Mouse (Mus musculus) lung, embryonic 14.5 days (tissue): ENCODE measurements around the gene Pms2. TPM values are rescaled to one million over a fixed set of nuclear protein-coding genes. Genes with fewer than 3 reads are reported as not detected.

Experiments used
- ATAC-seq: fragments of 200-750 bp; cut with Nextera tagmentation; 2 replicates; pipeline ENCODE4 v1.8.0; 2017; ENCODE audit warnings: mild to moderate bottlenecking, moderate TSS enrichment, moderate library complexity; ENCODE audit not compliant: insufficient read depth
- DNase-seq: peaks from one replicate; pipeline ENCODE4 v3.0.0-alpha.2; 2015
- H3K27ac ChIP-seq: fragments of 300-500 bp; sonication (generic); 2 replicates; pipeline ENCODE4 v1.5.1; 2014; ENCODE audit warnings: low read depth, mild to moderate bottlenecking, moderate library complexity
- H3K27me3 ChIP-seq: fragments of 300-500 bp; sonication (generic); 2 replicates; pipeline ENCODE4 v1.6.1; 2014; ENCODE audit warnings: low read length, control low read depth; ENCODE audit not compliant: insufficient read depth
- H3K36me3 ChIP-seq: fragments of 300-500 bp; sonication (generic); 2 replicates; pipeline ENCODE4 v1.6.1; 2014; ENCODE audit warnings: control low read depth; ENCODE audit not compliant: insufficient read depth
- H3K4me1 ChIP-seq: fragments of 300-500 bp; sonication (generic); 2 replicates; pipeline ENCODE4 v1.6.1; 2014; ENCODE audit warnings: antibody characterized with exemption, control low read depth; ENCODE audit not compliant: insufficient read depth
- H3K4me2 ChIP-seq: fragments of 300-500 bp; sonication (generic); 2 replicates; pipeline ENCODE4 v1.6.1; 2014; ENCODE audit warnings: mild to moderate bottlenecking
- H3K4me3 ChIP-seq: fragments of 300-500 bp; sonication (generic); 2 replicates; pipeline ENCODE4 v1.5.1; 2014; ENCODE audit warnings: low read depth, low read length
- H3K9ac ChIP-seq: fragments of 300-500 bp; sonication (generic); 2 replicates; pipeline ENCODE4 v1.6.1; 2014
- H3K9me3 ChIP-seq: fragments of 300-500 bp; sonication (generic); 2 replicates; pipeline ENCODE4 v1.6.1; 2016; ENCODE audit warnings: low read depth, low read length, control low read depth
- CTCF ChIP-seq: IDR thresholded peaks from 2 replicates; pipeline ENCODE4 v1.5.1; 2016; ENCODE audit warnings: antibody characterized with exemption, low read depth
- WGBS: fragments of 180-500 bp; shearing (Covaris S2); extraction: QIAGEN DNeasy Blood & Tissue Kit; methylation state at CpG from one replicate; pipeline ENCODE4 v1.1.7; 2014; 5-methylcytosine and 5-hydroxymethylcytosine counted together
- polyA plus RNA-seq: library from polyadenylated mRNA; unstranded; fragments of >200 nt; fragmentation: Nextera tagmentation; extraction: Ambion mirVana; gene quantifications from 2 replicates; pipeline ENCODE4 v1.2.1, GENCODE M21; 2014

The Pms2 gene
- polyA plus RNA-seq, 1 experiment from 2014 or later, result 33.1 TPM

- TF ChIP-seq CTCF, result no peak
- no peak within 1 kb of the TSS for H3K4me3 ChIP-seq
- no peak within 1 kb of the TSS for H3K9ac ChIP-seq
- no peaks in the 10 kb centered on the region for H3K4me1 ChIP-seq
- ATAC-seq (no peak), DNase-seq (no peak)
- peaks cover 71% of the 10 kb centered on the region for H3K36me3 ChIP-seq
- H3K27me3 ChIP-seq, result no peaks in the 10 kb centered on the region
- no peak within 1 kb of the TSS for H3K27ac ChIP-seq
- WGBS, result 85% methylated on average over 14 of the region's 14 CpGs
- no peaks in the 10 kb centered on the region for H3K9me3 ChIP-seq
- no peak within 1 kb of the TSS for H3K4me2 ChIP-seq
Measured at GRCm38 (mm10) chr5:143897635-143898330, 12.0 kb upstream of the Pms2 start, which contains the start of gene Ankrd61. Gene Ankrd61, minus strand, starts transcription at chr5:143897685.

- Histone ChIP-seq H3K4me3 (no peak overlapping the region), H3K4me2 (no peak overlapping the region), H3K36me3 (peaks cover 95% of the 10 kb centered on the region), H3K9ac (no peak overlapping the region), H3K27ac (no peak overlapping the region), H3K4me1 (no peaks in the 10 kb centered on the region), H3K9me3 (no peaks in the 10 kb centered on the region), H3K27me3 (no peaks in the 10 kb centered on the region)
- no peak for TF ChIP-seq CTCF
- DNase-seq (no peak), ATAC-seq (no peak)
- 76% methylated on average over 3 of the region's 3 CpGs for WGBS
Measured at GRCm38 (mm10) chr5:143902111-143902510, 7.7 kb upstream of the Pms2 start.

GRCm38 (mm10) chr5:143903813-143904212 lies 6.0 kb upstream of the Pms2 start:
- no peak for TF ChIP-seq CTCF

GRCm38 (mm10) chr5:143906429-143906828 lies 3.3 kb upstream of the Pms2 start:
- H3K27me3 ChIP-seq, result no peaks in the 10 kb centered on the region
- H3K4me3 ChIP-seq, result no peak overlapping the region
- no peak overlapping the region for H3K4me2 ChIP-seq
- DNase-seq (no peak), ATAC-seq (no peak)
- H3K9me3 ChIP-seq, result no peaks in the 10 kb centered on the region
- H3K9ac ChIP-seq, result no peak overlapping the region
- no peak for TF ChIP-seq CTCF
- H3K27ac ChIP-seq, result no peak overlapping the region
- WGBS, result 83% methylated on average over 8 of the region's 8 CpGs
- H3K36me3 ChIP-seq, result peaks cover 56% of the 10 kb centered on the region
- 0 out of 2 replicates have a peak, but pooled peaks cover 7% of the 10 kb centered on the region for H3K4me1 ChIP-seq

More at GRCm38 (mm10) chr5:143903813-143904212, 6.0 kb upstream of the Pms2 start:
- no peak overlapping the region for H3K4me3 ChIP-seq
- H3K9ac ChIP-seq, result no peak overlapping the region
- H3K36me3 ChIP-seq, result peaks cover 83% of the 10 kb centered on the region
- no peaks in the 10 kb centered on the region for H3K27me3 ChIP-seq
- H3K27ac ChIP-seq, result no peak overlapping the region
- H3K4me2 ChIP-seq, result no peak overlapping the region
- H3K4me1 ChIP-seq, result 0 out of 2 replicates have a peak, but pooled peaks cover 3% of the 10 kb centered on the region
- ATAC-seq (no peak), DNase-seq (no peak)
- H3K9me3 ChIP-seq, result no peaks in the 10 kb centered on the region
- WGBS, result 83% methylated on average over 4 of the region's 4 CpGs

GRCm38 (mm10) chr5:143908926-143909325 lies 838 bp upstream of the Pms2 start:
- peak; percentile 20 for DNase-seq
- H3K4me2 ChIP-seq, result peak overlapping the region; percentile 85
- peak overlapping the region; percentile 87 for H3K27ac ChIP-seq
- H3K9ac ChIP-seq, result peak overlapping the region; percentile 73
- no peak for TF ChIP-seq CTCF
- no peaks in the 10 kb centered on the region for H3K9me3 ChIP-seq
- no peaks in the 10 kb centered on the region for H3K27me3 ChIP-seq
- peaks cover 38% of the 10 kb centered on the region for H3K36me3 ChIP-seq
- peak overlapping the region; percentile 73 for H3K4me3 ChIP-seq
- H3K4me1 ChIP-seq, result 0 out of 2 replicates have a peak, but pooled peaks cover 7% of the 10 kb centered on the region
- WGBS, result 2% methylated on average over 9 of the region's 9 CpGs
- no peak for ATAC-seq

- H3K4me1 ChIP-seq, result no peaks in the 10 kb centered on the region
- TF ChIP-seq CTCF, result no peak
- H3K4me2 ChIP-seq, result no peak overlapping the region
- no peak overlapping the region for H3K27ac ChIP-seq
- no peak overlapping the region for H3K4me3 ChIP-seq
- H3K9ac ChIP-seq, result no peak overlapping the region
- DNase-seq (no peak), ATAC-seq (no peak)
- no peaks in the 10 kb centered on the region for H3K9me3 ChIP-seq
- 95% methylated on average over 9 of the region's 9 CpGs for WGBS
- H3K27me3 ChIP-seq, result no peaks in the 10 kb centered on the region
- H3K36me3 ChIP-seq, result peaks cover 59% of the 10 kb centered on the region
Measured at GRCm38 (mm10) chr5:143916221-143916620, 6.5 kb downstream of the Pms2 start.

GRCm38 (mm10) chr5:143917418-143917817 lies 7.7 kb downstream of the Pms2 start:
- ATAC-seq, result no peak
- H3K27me3 ChIP-seq, result no peaks in the 10 kb centered on the region
- H3K9me3 ChIP-seq, result no peaks in the 10 kb centered on the region
- TF ChIP-seq CTCF, result peak; percentile 61
- no peak overlapping the region for H3K27ac ChIP-seq
- H3K4me1 ChIP-seq, result no peaks in the 10 kb centered on the region
- no peak overlapping the region for H3K4me3 ChIP-seq
- WGBS, result 46% methylated on average over 5 of the region's 5 CpGs
- H3K36me3 ChIP-seq, result peaks cover 69% of the 10 kb centered on the region
- peak; percentile 74 for DNase-seq
- no peak overlapping the region for H3K9ac ChIP-seq
- H3K4me2 ChIP-seq, result no peak overlapping the region
